Mouse (Mus musculus) mouse embryonic stem cell (cell line): ENCODE results near the gene Fmo5.

Source experiments
- in situ Hi-C, 2 experiments: fragments of 300-500 bp; cut with MboI; formaldehyde crosslinking; loops; 1 replicate in 1 of 2; 3 replicates in 1 of 2; pipeline ENCODE4 v1.14.3; 2019 to 2020; ENCODE audit warnings: low sequenced_read_pairs in 2 of 2, low pct_unique_long_range_greater_than_20kb in 1 of 2, mixed read lengths in 1 of 2; ENCODE audit not compliant: unreplicated experiment in 1 of 2

Gene Fmo5

DNA sequence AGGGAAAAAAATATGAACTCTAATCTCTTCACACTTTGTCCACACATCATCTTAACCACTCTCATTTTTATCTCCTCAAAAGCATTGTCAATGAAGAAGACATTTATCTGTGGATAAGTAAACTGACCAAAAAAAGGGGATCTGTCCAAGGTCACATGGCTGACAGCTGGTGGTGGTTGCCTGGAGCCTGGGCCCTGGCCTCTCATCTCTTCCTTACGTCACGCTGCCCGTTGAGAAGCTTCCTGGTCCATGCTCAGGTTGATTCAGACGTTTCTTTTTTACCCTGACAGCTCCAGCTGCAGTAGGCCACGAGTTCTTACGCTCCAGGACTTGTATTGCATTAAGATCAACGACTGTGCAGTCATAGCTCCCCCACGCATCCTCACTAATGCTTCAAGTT lies 37.5 kb downstream of the Fmo5 start:
- in situ Hi-C loops = no loop called here

DNA sequence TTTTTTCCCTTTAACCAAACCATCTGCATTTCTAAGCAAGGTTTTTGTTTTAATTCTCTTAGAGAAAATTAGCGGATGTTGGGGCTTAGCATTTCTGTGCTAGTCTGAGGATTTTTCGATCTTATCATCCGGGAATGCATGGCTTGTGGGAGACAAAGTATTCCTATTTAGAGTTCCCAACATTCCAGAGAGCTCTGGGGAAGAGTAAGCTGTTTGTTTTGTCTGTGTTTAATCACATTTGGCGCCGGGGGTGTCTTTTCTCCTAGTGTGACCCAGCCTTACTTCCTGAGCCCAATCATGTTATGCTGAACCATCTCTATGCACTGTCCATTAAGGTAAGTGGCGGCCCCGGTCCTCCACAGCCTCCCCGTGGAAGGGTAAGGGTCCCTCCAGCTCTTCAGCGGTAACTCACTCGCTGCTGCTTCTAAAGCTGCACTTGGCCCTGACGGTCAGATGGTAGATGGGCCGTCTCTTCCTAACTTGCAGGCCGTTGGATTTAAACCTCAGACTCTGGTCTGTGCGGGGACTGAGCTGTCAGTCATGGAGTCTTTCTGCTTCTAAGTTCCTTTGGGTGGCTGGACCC lies 38.6 kb downstream of the Fmo5 start:
- in situ Hi-C loops = no loop called here

DNA sequence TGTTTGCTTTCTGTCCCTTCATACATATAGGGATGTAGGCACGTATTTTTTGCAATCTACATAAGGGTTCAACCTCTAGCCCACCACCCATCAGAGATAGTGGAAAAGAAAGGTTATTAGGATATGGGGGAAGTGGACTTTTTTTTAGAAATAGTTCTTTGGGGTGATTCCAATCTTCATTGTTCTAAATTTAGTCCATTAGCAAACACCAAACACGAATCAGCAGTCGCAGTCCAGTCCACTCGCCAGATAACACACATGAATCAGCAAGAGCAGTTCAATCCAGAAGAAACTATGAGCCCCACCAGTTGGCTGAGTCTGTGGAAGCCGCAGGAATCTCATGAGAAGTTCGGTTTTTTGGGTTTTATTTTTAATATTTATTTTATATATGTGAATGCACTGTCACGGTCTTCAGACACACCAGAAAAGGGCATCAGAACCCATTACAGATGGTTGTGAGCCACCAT lies 46.1 kb downstream of the Fmo5 start, which contains the start of gene Gm17651:
Gm17651 (minus strand) TSS at position 51 of the 467 bp plus-strand sequence.
- in situ Hi-C loops = loop anchor here in 1 of 2 experiments (25.0 kb wide), 1 partner anchor 213 kb away; the partner anchor contains the start of gene Pde4dip

DNA sequence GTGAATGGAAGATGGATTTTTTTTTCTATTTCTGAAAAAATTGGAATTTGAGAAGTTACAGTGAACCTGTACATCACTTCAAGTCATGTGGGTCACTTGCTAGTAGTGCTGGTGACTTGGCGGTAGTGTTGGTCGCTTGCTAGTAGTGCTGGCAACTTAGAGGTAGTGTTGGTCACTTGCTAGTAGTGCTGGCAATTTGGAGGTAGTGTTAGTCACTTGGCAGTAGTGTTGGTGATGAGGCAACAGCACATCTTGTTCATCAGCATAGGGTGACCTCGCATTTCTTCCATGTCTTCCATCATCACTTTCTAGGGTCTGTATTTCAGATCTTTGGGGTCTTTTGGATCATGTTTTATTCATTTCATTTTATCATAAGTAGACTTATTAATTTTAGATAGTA lies 47.5 kb downstream of the Fmo5 start:
- in situ Hi-C loops = loop anchor here in 1 of 2 experiments (25.0 kb wide), 1 partner anchor 211 kb away; the partner anchor contains the start of gene Pde4dip

DNA sequence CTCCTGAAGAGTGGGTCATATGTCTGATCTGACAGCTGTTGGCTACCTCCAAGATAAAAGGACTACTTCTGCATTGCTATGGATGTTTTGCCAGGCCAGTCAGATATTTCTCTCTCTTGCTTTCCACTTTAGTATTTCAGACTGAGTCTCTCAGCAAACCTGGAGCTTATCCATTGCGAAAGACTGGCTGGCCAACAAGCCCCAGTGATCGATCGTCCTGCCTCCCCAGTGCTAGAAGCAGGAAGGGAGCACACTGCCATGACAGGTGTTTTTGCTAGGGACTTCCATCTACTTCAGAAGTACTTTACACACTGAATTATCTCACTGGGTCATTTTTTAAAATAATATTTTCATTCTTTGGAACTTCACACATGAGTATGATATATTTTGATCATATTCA lies 49.8 kb downstream of the Fmo5 start:
- in situ Hi-C loops = loop anchor here in 1 of 2 experiments (25.0 kb wide), 1 partner anchor 209 kb away; the partner anchor contains the start of gene Pde4dip

DNA sequence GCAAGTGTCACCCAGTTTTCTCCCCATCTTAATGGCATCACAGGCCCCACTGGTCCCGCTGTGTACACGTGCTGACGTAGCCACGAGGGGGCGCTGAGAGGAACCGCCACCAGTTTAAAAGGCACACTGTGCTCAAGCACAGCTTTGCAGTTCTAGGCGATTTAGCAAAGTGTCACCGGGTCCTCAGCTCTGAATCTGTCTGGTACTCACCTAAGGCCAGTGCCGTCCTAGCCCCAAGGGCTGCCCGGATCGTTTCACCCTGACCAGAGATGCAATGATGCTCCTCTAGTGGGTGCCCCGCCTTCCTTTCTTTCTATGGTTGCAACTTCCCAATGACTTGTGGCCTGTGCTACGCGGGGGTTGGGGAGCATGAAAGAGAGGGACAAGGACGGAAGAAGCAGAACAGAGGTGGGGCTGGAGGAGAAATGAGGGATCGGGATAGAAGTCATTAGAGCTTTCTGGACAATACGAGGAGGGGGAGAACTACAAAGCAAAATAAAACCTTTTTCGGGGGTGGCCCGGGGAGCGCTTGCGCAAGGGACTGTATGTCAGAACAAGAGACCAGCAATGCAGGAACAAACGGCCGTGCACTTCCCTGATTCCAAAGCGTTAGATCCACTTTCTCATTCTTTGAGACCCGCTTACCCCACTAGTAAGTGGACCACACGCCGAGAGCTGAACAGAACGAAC lies 52.2 kb downstream of the Fmo5 start:
- in situ Hi-C loops = loop anchor here (10.0 to 25.0 kb wide), 2 partner anchors 204 to 207 kb away; partner anchors contain the start of gene Pde4dip (in 2 of the 2)

DNA sequence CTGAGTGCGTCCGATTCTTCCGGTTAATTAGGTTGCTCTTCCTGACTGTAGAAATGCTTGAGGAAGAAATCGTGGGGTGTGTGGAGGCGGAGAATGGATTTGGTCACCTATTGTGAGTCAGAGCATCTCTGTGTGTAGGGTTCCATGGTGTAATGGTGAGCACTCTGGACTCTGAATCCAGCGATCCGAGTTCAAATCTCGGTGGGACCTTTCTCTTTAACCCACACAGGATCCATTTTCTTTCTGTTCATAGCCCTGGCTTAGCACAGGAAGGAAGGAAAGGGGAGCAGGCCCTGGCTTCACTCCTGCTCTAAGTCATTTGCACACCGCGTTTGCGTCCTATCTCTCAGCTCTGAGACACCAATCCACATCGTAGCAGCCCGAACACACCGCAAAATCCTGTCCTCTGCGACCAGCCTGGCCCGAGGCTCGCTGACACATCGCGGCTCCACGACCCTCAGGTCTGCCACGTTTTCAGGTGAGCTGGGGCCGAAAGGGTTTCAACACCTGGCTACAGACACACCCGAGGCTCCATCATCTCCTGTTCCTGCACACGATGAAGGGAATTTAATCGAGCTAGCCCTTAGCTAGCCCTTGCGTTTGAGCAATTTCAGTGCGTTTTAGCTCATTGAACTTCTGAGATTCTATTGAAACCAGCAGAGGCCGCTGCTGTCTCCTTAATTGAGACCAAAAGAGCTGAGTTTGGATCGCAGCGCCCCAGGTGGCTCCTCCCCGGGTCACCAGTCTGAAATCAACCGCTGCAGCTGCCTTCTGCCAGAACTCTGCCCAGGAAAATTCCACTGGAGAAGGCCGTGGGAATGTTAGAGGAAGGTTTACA lies 52.9 kb downstream of the Fmo5 start:
- in situ Hi-C loops = loop anchor here (10.0 to 25.0 kb wide), 2 partner anchors 203 to 206 kb away; partner anchors contain the start of gene Pde4dip (in 2 of the 2)

DNA sequence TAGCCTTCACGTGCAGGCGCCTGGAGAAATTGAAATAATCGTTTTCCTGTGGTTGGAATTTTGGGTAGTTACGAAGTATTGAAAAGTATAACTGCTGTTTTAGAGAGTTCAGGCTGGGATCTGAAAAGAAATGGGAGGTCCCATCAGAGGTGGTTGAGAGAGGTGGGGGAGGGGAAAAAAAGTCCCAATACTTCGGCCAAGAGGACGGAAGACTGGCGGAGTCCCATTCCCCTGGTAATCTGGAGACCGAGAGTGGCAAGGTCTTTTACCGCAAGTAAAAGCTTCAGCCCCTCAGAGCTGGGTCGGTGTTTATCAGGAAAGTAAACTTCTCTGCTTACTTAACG lies 53.5 kb downstream of the Fmo5 start:
- in situ Hi-C loops = loop anchor here (10.0 to 25.0 kb wide), 2 partner anchors 203 to 205 kb away; partner anchors contain the start of gene Pde4dip (in 2 of the 2)

DNA sequence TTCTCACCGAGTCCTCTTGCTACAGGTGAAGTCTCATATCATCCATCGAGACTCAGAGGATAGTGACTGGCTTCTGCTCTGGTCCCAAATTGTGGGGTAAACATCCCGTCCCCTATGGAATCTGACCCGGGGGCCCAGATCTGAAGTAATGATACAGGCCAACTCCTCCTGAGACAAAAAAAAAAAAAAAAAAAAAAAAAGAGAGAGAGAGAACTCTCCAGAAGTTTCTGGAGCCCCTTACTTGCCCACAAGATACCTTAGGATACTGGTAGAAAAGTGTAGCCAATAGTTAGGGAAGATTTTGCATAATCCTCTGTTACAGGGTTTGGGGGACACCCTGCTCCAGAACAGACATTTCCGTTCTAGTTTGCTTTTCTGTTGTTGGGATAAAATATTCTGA lies 54.0 kb downstream of the Fmo5 start:
- in situ Hi-C loops = loop anchor here (10.0 to 25.0 kb wide), 2 partner anchors 202 to 205 kb away; partner anchors contain the start of gene Pde4dip (in 2 of the 2)

DNA sequence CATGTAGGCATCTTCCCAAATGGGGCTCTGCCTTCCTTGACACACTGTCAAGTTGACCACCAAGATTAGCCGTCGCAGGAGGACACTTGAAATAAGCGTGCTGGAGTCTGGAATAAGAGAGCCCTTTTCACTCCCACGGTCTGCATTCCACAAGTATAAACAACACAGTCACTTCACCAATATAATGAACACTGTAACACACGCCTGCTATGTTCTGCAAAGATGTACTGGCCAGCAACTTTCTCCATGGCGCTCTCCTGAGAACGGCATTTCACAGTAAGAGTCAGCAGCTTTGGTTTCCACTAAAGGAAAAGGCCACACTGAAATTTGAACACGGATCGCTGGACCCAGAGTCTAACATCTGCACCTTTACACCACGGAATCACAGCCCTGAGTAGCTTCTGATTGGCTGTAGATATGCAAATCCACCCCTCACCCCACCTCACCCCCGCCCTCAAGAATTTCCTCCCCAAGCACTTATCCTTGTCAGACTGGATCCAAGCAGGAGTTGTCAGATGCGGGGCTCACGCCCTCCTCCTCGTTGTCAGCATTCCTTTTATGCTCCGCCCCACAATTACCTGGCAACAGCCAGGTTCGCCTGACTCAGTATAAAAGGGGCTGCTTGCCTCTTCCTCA lies 55.1 kb downstream of the Fmo5 start:
- in situ Hi-C loops = loop anchor here (10.0 to 25.0 kb wide), 2 partner anchors 201 to 204 kb away; partner anchors contain the start of gene Pde4dip (in 2 of the 2)

DNA sequence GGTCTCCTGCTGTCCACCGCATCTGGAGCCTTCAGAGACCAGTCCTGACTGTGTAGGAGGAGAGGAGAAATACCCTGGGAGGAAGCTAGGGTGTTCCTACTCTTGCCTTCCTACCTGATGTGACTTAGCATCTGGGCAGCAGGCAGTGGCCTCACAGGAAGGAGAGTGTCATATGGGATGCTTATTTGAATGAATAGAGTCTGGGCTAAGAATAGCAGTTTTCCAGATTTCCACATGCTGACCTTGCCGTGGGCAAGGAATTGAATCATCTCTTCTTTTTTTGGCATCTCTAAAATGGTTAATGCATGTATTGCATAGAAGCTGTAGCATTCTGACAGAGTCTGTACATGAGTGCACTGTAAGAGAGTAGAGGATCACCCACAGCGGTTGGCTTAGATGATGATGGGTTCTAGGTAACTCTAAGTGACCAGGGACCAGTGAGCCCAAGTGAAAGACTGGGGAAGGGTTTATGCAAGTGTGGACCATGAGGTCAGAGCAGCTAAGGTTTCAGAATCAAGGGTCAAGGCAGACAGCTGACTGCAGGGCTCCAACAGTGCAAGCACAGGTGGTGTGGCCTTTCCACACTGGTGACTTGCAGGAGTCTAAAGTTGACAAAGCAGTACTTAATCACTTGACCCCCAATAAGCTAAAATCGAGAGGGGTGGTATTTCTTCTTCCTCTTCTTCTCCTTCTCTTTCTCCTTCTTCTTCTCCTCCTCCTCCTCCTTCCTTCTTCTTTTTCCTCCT lies 57.9 kb downstream of the Fmo5 start:
- in situ Hi-C loops = loop anchor here (10.0 to 25.0 kb wide), 2 partner anchors 198 to 201 kb away; partner anchors contain the start of gene Pde4dip (in 2 of the 2)

DNA sequence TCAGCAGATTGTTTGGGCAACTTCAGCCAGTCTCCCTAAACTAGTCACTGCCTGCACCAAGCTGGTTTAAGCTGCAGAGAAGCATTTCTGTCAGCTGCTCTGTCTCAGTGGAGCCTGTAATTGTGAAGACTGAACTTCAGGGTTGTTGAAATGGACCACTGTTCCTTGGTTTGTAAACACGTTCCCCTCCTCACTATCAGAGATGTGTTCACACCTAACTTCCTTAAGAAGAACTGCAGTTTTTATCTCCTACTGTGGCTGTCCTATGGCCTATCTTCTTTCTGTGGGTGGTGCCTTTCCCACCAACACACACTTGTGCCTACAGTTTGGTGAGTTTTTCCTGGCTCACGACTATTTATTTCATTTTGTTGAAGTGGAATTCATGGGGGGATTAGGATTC lies 60.7 kb downstream of the Fmo5 start:
- in situ Hi-C loops = loop anchor here (10.0 to 25.0 kb wide), 2 partner anchors 196 to 198 kb away; partner anchors contain the start of gene Pde4dip (in 2 of the 2)

DNA sequence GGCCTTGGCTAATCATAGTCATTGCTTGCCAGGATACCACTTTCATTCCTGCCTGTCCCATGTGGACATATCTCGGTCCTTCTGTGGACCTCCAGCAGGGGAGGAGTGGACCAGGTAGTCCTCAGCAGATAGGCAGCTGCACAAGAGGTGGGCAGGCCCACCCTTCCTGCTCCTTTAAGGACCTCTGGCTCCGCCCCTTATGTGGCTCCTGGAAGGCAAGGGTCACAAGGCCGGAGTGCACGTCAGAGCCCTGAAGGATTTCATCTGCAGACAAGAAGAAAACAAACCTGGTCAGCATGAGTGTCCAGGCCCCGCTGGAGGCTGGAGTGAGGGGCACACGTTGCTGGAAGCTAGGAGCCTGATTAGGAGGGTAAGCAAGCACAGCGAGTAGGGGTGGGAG lies 62.0 kb downstream of the Fmo5 start:
- in situ Hi-C loops = loop anchor here (10.0 to 25.0 kb wide), 2 partner anchors 174 to 197 kb away; partner anchors contain the start of gene Pde4dip (in 1 of the 2)

DNA sequence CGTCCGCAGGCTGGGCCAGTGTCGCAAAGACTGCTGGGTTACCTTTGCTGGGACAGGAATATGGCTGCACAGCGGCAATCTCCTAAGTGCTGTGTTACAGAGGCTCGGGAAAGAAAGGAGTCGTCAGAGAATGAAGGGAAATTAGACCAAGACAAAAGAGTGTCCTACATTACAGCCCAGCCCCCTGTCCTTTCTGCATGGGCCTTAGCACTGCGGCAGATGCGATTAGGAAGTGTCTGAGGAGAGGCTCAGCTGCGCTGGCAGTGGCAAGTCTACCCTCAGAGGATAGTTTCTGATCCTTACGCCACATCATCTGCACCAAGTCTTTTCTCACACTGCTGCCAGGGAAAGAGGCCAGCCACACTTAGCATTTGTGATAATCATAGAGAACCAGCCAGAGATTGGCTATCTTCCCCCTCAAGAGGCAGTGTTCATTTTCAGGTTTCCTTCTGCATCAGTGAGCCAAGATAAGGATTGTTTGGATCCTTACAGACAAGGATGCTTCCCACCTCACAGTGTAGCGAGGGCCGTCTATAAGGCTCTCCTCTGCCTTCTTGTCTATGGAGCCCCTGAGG lies 62.9 kb downstream of the Fmo5 start:
- in situ Hi-C loops = loop anchor here (10.0 to 25.0 kb wide), 2 partner anchors 173 to 196 kb away; partner anchors contain the start of gene Pde4dip (in 1 of the 2)

DNA sequence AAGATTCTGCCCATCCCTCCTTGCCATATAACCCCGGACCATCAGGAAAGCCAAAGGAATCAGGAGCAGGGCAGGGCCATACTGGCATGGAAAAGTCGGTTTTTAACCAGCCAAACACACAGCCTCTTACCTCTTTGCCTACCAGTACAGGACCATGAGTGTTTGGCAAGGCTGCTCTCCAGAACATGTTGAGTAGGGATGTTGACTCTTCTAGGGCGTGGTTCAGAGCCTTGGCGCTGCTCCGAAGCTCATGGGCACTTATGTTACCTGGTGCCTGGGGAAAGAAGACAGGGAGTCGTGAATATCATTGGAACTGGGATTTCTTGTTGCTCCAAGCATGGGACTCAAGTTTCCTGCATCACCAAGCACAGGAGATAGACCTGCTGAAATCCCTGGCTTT lies 65.2 kb downstream of the Fmo5 start:
- in situ Hi-C loops = loop anchor here (10.0 to 25.0 kb wide), 2 partner anchors 171 to 193 kb away; partner anchors contain the start of gene Pde4dip (in 1 of the 2)

DNA sequence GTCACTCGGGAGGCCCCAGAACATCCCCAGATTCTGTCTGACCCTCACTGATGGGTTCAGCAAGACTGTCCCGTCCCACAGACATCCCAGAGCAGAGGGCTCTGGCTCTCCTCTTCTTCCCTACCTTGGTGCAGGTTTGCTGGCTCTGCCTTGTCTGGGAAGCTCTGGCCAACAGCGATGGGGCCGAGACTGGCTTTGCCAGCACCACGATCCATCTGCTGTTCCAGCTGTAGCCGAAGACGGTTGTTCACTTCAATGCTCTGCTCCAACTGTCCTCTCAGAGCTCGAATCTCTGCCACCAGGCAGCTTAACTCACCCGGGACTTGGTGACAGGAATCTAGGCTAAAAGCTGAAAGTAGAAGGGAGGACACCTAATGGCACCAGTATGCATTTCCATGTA lies 68.3 kb downstream of the Fmo5 start:
- in situ Hi-C loops = loop anchor here (10.0 to 25.0 kb wide), 2 partner anchors 168 to 190 kb away; partner anchors contain the start of gene Pde4dip (in 1 of the 2)

DNA sequence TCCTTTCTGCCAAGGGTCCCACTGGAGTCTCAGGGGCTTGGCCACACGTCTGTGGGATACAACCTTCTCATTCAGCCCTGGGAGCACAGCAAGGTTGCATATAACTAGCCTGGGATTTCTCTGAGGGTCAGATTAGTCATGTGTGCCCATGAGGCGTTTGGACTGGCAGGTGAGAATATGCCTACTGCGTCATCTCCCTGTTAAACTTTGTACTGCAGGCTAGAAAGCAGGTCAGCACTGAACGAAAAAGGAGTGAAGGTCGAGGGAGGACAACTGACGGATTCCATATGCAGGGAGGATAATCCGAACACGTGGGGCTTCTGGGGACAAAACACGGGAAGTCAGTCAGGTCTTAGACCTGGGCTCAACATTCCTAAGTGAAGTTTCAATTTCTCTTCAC lies 68.7 kb downstream of the Fmo5 start:
- in situ Hi-C loops = loop anchor here (10.0 to 25.0 kb wide), 2 partner anchors 168 to 190 kb away; partner anchors contain the start of gene Pde4dip (in 1 of the 2)
